Mouse (Mus musculus) central nervous system, embryonic 11.5 days (tissue): ENCODE measurements around the gene Hmgn5. TPM values are rescaled to one million over a fixed set of nuclear protein-coding genes. Genes with fewer than 3 reads are reported as not detected.

Source experiments
- polyA plus RNA-seq: library from polyadenylated mRNA; depleted of rRNA; stranded (reverse); fragments of >200 nt; gene quantifications from 2 replicates; pipeline ENCODE4 v1.2.3, GENCODE M21; 2012; rRNA removed

Gene Hmgn5
- 38.3 and 117 TPM in 2 replicates for polyA plus RNA-seq

GRCm38 (mm10) chrX:109013283-109013682 lies at the start of gene Hmgn5:
Gene Hmgn5 (minus strand): TSS chrX:109013404.

Other genes starting within 250 kb of the Hmgn5 start
- 4.0 and 6.7 TPM in 2 replicates for gene Brwd3, start 179.0 kb downstream of the Hmgn5 start, polyA plus RNA-seq
- 135 and 158 TPM in 2 replicates for gene Sh3bgrl, start 82.0 kb upstream of the Hmgn5 start, polyA plus RNA-seq
- 0.02 and 0.09 TPM in 2 replicates for gene Gm6377, start 183.4 kb upstream of the Hmgn5 start, polyA plus RNA-seq